Mouse (Mus musculus) CH12.LX (cell line): Measurements from ENCODE around the gene Yeats2. TPM values are rescaled to one million over a fixed set of nuclear protein-coding genes. Genes with fewer than 3 reads are reported as not detected.

Experiments used
- DNase-seq: peaks from one replicate; pipeline ENCODE4 v3.0.0-alpha.2; 2013; ENCODE audit errors: extremely low read depth
- H3K27ac ChIP-seq: 2 replicates; pipeline ENCODE4 v1.5.1; 2012; ENCODE audit warnings: low read depth, mild to moderate bottlenecking, control low read depth, moderate library complexity; ENCODE audit not compliant: insufficient read depth
- H3K27me3 ChIP-seq: replicated peaks from 2 replicates; pipeline ENCODE3; 2012; ENCODE audit warnings: inconsistent platforms
- H3K36me3 ChIP-seq, 2 experiments: replicated peaks in 1 of 2; 2 replicates each; pipeline versions ENCODE3 to v1.6.1; 2012; ENCODE audit warnings: inconsistent platforms in 1 of 2, low read length in 1 of 2, mild to moderate bottlenecking in 1 of 2, mixed read lengths in 1 of 2, moderate library complexity in 1 of 2; ENCODE audit not compliant: control insufficient read depth in 1 of 2, insufficient read depth in 1 of 2
- H3K4me1 ChIP-seq, 2 experiments: 2 replicates each; pipeline ENCODE4 v1.6.1; 2012; ENCODE audit warnings: inconsistent platforms in 1 of 2, moderate library complexity in 1 of 2; ENCODE audit not compliant: insufficient read depth in 2 of 2, control insufficient read depth in 1 of 2
- H3K4me2 ChIP-seq: 2 replicates; pipeline ENCODE4 v1.6.1; 2012; ENCODE audit warnings: low read depth, mild to moderate bottlenecking, control low read depth; ENCODE audit not compliant: poor library complexity, insufficient read depth, severe bottlenecking
- H3K4me3 ChIP-seq, 3 experiments: fragments of 150-350 bp in 1 of 3; sonication (generic) in 1 of 3; replicated peaks in 1 of 3; 2 replicates each; pipeline versions ENCODE3 to v1.5.1; 2011 to 2012; ENCODE audit warnings: low read depth in 2 of 3, low read length in 2 of 3, mild to moderate bottlenecking in 2 of 3, moderate library complexity in 2 of 3, control low read depth in 1 of 3, improper control_type of control experiment in 1 of 3, inconsistent platforms in 1 of 3, mixed read lengths in 1 of 3; ENCODE audit not compliant: poor library complexity in 1 of 3
- H3K79me2 ChIP-seq: replicated peaks from 2 replicates; pipeline ENCODE4 v1.6.1; 2012; ENCODE audit warnings: mild to moderate bottlenecking, moderate library complexity; ENCODE audit not compliant: control insufficient read depth, poor library complexity, insufficient read depth, severe bottlenecking; ENCODE audit errors: extremely low read depth
- H3K9ac ChIP-seq: 2 replicates; pipeline ENCODE4 v1.6.1; 2012; ENCODE audit warnings: low read depth, mild to moderate bottlenecking, control low read depth, moderate library complexity; ENCODE audit not compliant: insufficient read depth
- H3K9me3 ChIP-seq: replicated peaks from 2 replicates; pipeline ENCODE3; 2012; ENCODE audit warnings: low read length, inconsistent platforms, mixed read lengths
- ETS1 ChIP-seq: conservative IDR thresholded peaks from 2 replicates; pipeline ENCODE4 v1.6.1; 2012; ENCODE audit warnings: low read depth, mild to moderate bottlenecking, inconsistent platforms, low read length, improper control_type of control experiment, moderate library complexity
- GABPA ChIP-seq: IDR thresholded peaks from 2 replicates; pipeline ENCODE4 v1.6.1; 2012; ENCODE audit warnings: low read depth, low read length, improper control_type of control experiment, inconsistent platforms; ENCODE audit not compliant: insufficient replicate concordance
- MAX ChIP-seq: IDR thresholded peaks from 2 replicates; pipeline ENCODE4 v1.6.1; 2011; ENCODE audit warnings: low read length, improper control_type of control experiment
- MYC ChIP-seq: IDR thresholded peaks from 2 replicates; pipeline ENCODE4 v1.6.1; 2011; ENCODE audit warnings: low read depth, mild to moderate bottlenecking, improper control_type of control experiment, low read length
- POLR2AphosphoS2 ChIP-seq: IDR thresholded peaks from 2 replicates; pipeline ENCODE4 v1.6.1; 2011; ENCODE audit warnings: low read depth, low read length, improper control_type of control experiment
- UBTF ChIP-seq: IDR thresholded peaks from 2 replicates; pipeline ENCODE4 v1.6.1; 2012; ENCODE audit warnings: low read depth, mild to moderate bottlenecking, inconsistent platforms, low read length, improper control_type of control experiment, moderate library complexity
- dilution Hi-C: fragments of 300-500 bp; cut with MboI; formaldehyde crosslinking; loops from 2 replicates; pipeline ENCODE4 v1.14.3; 2020; ENCODE audit warnings: low sequenced_read_pairs; ENCODE audit not compliant: extremely low pct_unique_long_range_greater_than_20kb, extremely low pct_ligation_motif_present
- in situ Hi-C: fragments of 300-500 bp; cut with MboI; formaldehyde crosslinking; loops from 3 replicates; pipeline ENCODE4 v1.14.3; 2019; ENCODE audit warnings: low sequenced_read_pairs, low pct_ligation_motif_present, low pct_unique_long_range_greater_than_20kb, mixed read lengths
- polyA plus RNA-seq: library from polyadenylated mRNA; unstranded; fragments of >175 nt; gene quantifications from 2 replicates; pipeline ENCODE4 v1.2.1, GENCODE M21; 2012; ENCODE audit warnings: low read depth; ENCODE audit not compliant: insufficient read length
- total RNA-seq, 2 experiments: library from RNA; depleted of rRNA; stranded (reverse); fragments of 300-350 nt in 1 of 2; fragments of >200 nt in 1 of 2; gene quantifications; 2 replicates each; pipeline ENCODE4 v1.2.3; 2012 to 2014

The Yeats2 gene
- total and polyA plus RNA-seq, 3 experiments, result 24.0 to 42.6 (median 33.5) TPM

GRCm38 (mm10) chr16:20280238-20280637 lies 139.4 kb downstream of the Yeats2 start:
- TF ChIP-seq POLR2AphosphoS2 (no peak), MYC (no peak), MAX (no peak), GABPA (no peak), ETS1 (no peak), UBTF (no peak)
- no peak overlapping the region for H3K4me3 ChIP-seq
- H3K9ac ChIP-seq, result no peak overlapping the region
- dilution Hi-C loops (no loop called here), in situ Hi-C loops (no loop called here)
- H3K27me3 ChIP-seq, result no peaks in the 10 kb centered on the region
- no peaks in the 10 kb centered on the region for H3K4me1 ChIP-seq
- H3K36me3 ChIP-seq, result peaks cover 64 to 79% of the 10 kb centered on the region in 2 experiments
- H3K79me2 ChIP-seq, result peaks cover 4% of the 10 kb centered on the region
- no peak for DNase-seq
- H3K9me3 ChIP-seq, result no peaks in the 10 kb centered on the region
- no peak overlapping the region for H3K27ac ChIP-seq
- H3K4me2 ChIP-seq, result no peak overlapping the region

Other genes with a start within 250 kb of the Yeats2 start
- 36.9 and 39.2 TPM in 2 replicates for gene Klhl6, start 158.0 kb upstream of the Yeats2 start, total RNA-seq (2012; rRNA removed)
- gene Klhl6, start 158.0 kb upstream of the Yeats2 start, total RNA-seq (2014; rRNA removed), result 66.8 and 71.8 TPM in 2 replicates
- gene Klhl6, start 158.0 kb upstream of the Yeats2 start, polyA plus RNA-seq, result 65.0 and 70.2 TPM in 2 replicates
- 8.1 and 19.6 TPM in 2 replicates for gene Klhl24, start 43.5 kb upstream of the Yeats2 start, total RNA-seq (2012; rRNA removed)
- 31.1 and 33.5 TPM in 2 replicates for gene Klhl24, start 43.5 kb upstream of the Yeats2 start, total RNA-seq (2014; rRNA removed)
- 14.9 and 15.9 TPM in 2 replicates for gene Klhl24, start 43.5 kb upstream of the Yeats2 start, polyA plus RNA-seq
- gene Map6d1, start 100.3 kb downstream of the Yeats2 start, total RNA-seq (2012; rRNA removed), result 0.04 and 0.08 TPM in 2 replicates
- gene Map6d1, start 100.3 kb downstream of the Yeats2 start, total RNA-seq (2014; rRNA removed), result not detected in 2 replicates
- 0.15 and 0.20 TPM in 2 replicates for gene Map6d1, start 100.3 kb downstream of the Yeats2 start, polyA plus RNA-seq
- gene Parl, start 161.3 kb downstream of the Yeats2 start, total RNA-seq (2012; rRNA removed), result 101 and 116 TPM in 2 replicates
- gene Parl, start 161.3 kb downstream of the Yeats2 start, total RNA-seq (2014; rRNA removed), result 166 and 205 TPM in 2 replicates
- 209 and 247 TPM in 2 replicates for gene Parl, start 161.3 kb downstream of the Yeats2 start, polyA plus RNA-seq
- gene Cyp2ab1, start 184.3 kb downstream of the Yeats2 start, total RNA-seq (2012; rRNA removed), result not detected in 2 replicates
- not detected in 2 replicates for gene Cyp2ab1, start 184.3 kb downstream of the Yeats2 start, total RNA-seq (2014; rRNA removed)
- not detected in 2 replicates for gene Cyp2ab1, start 184.3 kb downstream of the Yeats2 start, polyA plus RNA-seq